ENCODE assay signal across 10 mouse cellular contexts in genomic region chr5:30111126-30111525, GRCm38 (mm10). TPM values are rescaled to one million over a fixed set of nuclear protein-coding genes. Genes with fewer than 3 reads are reported as not detected.
DNase-seq lines count a peak whose midpoint lies in the region; ATAC-seq lines count a peak whose summit lies in the region.
"Had no signal": no experiment of that assay in that cellular context is flagged by ENCODE, and none has a peak within 500 bp of the region (broad histone marks: within the 10 kb centered on the region; RNA-seq: fewer than 3 reads in every experiment).

No protein-coding gene starts in this region.

- H3K4me2 ChIP-seq in midbrain, embryonic 14.5 days (ENCODE audit: low read length): peak overlapping the region; percentile 47

- H3K4me1 ChIP-seq in midbrain, embryonic 14.5 days (ENCODE audit: control insufficient read depth, insufficient read depth, low read length): peaks cover 52% of the 10 kb centered on the region

- peaks cover 11% of the 10 kb centered on the region for H3K36me3 ChIP-seq in midbrain, embryonic 14.5 days (ENCODE audit: control insufficient read depth, insufficient read depth, low read length)

- peak; percentile 59 for ATAC-seq in common myeloid progenitor, adult 5-6 weeks (replicated peaks; ENCODE audit: low read depth, poor library complexity, severe bottlenecking)
- no peak for ATAC-seq in midbrain, embryonic 14.5 days (ENCODE audit: low FRiP score, low TSS enrichment)
- ATAC-seq in megakaryocyte-erythroid progenitor cell, adult 5-6 weeks (replicated peaks; ENCODE audit: low FRiP score, low TSS enrichment, poor library complexity, severe bottlenecking): no peak

- 3% methylated on average over 18 of the region's 18 CpGs for WGBS in midbrain, embryonic 14.5 days

- peak overlapping the region; percentile 74 for H3K27ac ChIP-seq in midbrain, embryonic 14.5 days (replicated peaks; ENCODE audit: low read depth, low read length)

- 0 out of 2 replicates have a peak overlapping the region, but pooled peaks have one; percentile 4 for H3K4me3 ChIP-seq in midbrain, embryonic 14.5 days (replicated peaks; ENCODE audit: low read depth, low read length)

- H3K9me3 ChIP-seq in midbrain, embryonic 14.5 days (ENCODE audit: control insufficient read depth, low read length): no peaks in the 10 kb centered on the region

- H3K9ac ChIP-seq in midbrain, embryonic 14.5 days (replicated peaks; ENCODE audit: low read length): peak overlapping the region; percentile 2; the same call in 1 of the 2 replicates

- peaks cover 7% of the 10 kb centered on the region; the same call in 1 of the 2 replicates for H3K27me3 ChIP-seq in midbrain, embryonic 14.5 days (ENCODE audit: control insufficient read depth, insufficient read depth, low read length)

- DNase-seq in layer of hippocampus, postnatal 14 days (ENCODE audit: low spot score in 2 of 2): peak; percentile 48 to 50
- no peak for DNase-seq in layer of hippocampus, adult 8-10 months (ENCODE audit: low spot score in 2 of 2)
- peak; percentile 29 for DNase-seq in heart, adult 8-10 months (ENCODE audit: low spot score)
- peak; percentile 50 for DNase-seq in kidney, postnatal 14 days
- DNase-seq in midbrain, embryonic 14.5 days: peak; percentile 83
- DNase-seq in ovary, postnatal 10 days (ENCODE audit: low spot score): no peak

RNA-seq across cellular contexts. Expression of gene 3110082J24Rik, which starts 5.2 kb away (rescaled TPM):
- 1 to 10 TPM; 2.9 to 5.5 TPM for total RNA-seq in layer of hippocampus, postnatal 14 days (2021)
- total RNA-seq in layer of hippocampus, adult 8-10 months (2022): 1 to 10 TPM; 2.0 to 3.2 (median 3.0) TPM
- not detected in 2 replicates for total RNA-seq in common myeloid progenitor, adult 5-6 weeks (2017)
- not detected for total RNA-seq in heart, adult 8-10 months (2022)
- 6.0 and 6.5 TPM in 2 replicates for polyA plus RNA-seq in midbrain, embryonic 14.5 days (2014; fragmentation: Nextera tagmentation; extraction: Ambion mirVana)
- not detected in 2 replicates for total RNA-seq in megakaryocyte-erythroid progenitor cell, adult 5-6 weeks (2014; fragmentation: Nextera tagmentation)
- not detected in 2 replicates for total RNA-seq in megakaryocyte-erythroid progenitor cell, adult 5-6 weeks (2017)
- polyA plus RNA-seq: gonadal fat pad, adult 2 months; testis, adult 2 months had no signal

RNA-seq across cellular contexts. Expression of gene Garem2, which starts 6.2 kb away (rescaled TPM):
- 10 to 100 TPM; 13.7 to 14.8 TPM for total RNA-seq in layer of hippocampus, postnatal 14 days (2021)
- total RNA-seq in layer of hippocampus, adult 8-10 months (2022): 10 to 100 TPM; 13.2 to 14.3 (median 13.7) TPM
- total RNA-seq in common myeloid progenitor, adult 5-6 weeks (2017): not detected in 2 replicates
- under 1 TPM in 2 of 4 experiments, not detected in 2; 0.08 to 0.19 TPM for total RNA-seq in heart, adult 8-10 months (2022)
- 14.3 and 17.2 TPM in 2 replicates for polyA plus RNA-seq in midbrain, embryonic 14.5 days (2014; fragmentation: Nextera tagmentation; extraction: Ambion mirVana)
- total RNA-seq in megakaryocyte-erythroid progenitor cell, adult 5-6 weeks (2014; fragmentation: Nextera tagmentation): not detected in 2 replicates
- 0.47 TPM in 1 of 2 replicates, not detected in the other for total RNA-seq in megakaryocyte-erythroid progenitor cell, adult 5-6 weeks (2017)

RNA-seq across cellular contexts. Expression of gene Tyms, which starts 37.7 kb away (rescaled TPM):
- 1 to 10 TPM; 7.1 to 7.9 TPM for total RNA-seq in layer of hippocampus, postnatal 14 days (2021)
- 1 to 10 TPM; 4.9 to 9.1 (median 6.2) TPM for total RNA-seq in layer of hippocampus, adult 8-10 months (2022)
- 112 and 152 TPM in 2 replicates for total RNA-seq in common myeloid progenitor, adult 5-6 weeks (2017)
- total RNA-seq in heart, adult 8-10 months (2022): 1 to 10 TPM; 2.8 to 3.8 (median 3.3) TPM
- polyA plus RNA-seq in midbrain, embryonic 14.5 days (2014; fragmentation: Nextera tagmentation; extraction: Ambion mirVana): 45.2 and 63.6 TPM in 2 replicates
- 86.1 and 88.4 TPM in 2 replicates for total RNA-seq in megakaryocyte-erythroid progenitor cell, adult 5-6 weeks (2014; fragmentation: Nextera tagmentation)
- 124 and 172 TPM in 2 replicates for total RNA-seq in megakaryocyte-erythroid progenitor cell, adult 5-6 weeks (2017)

RNA-seq across cellular contexts. Expression of gene Hadha, which starts 43.8 kb away (rescaled TPM):
- total RNA-seq in layer of hippocampus, postnatal 14 days (2021): 10 to 100 TPM; 78.4 to 95.1 TPM
- total RNA-seq in layer of hippocampus, adult 8-10 months (2022): 10 to 100 TPM; 73.3 to 81.8 (median 74.5) TPM
- total RNA-seq in common myeloid progenitor, adult 5-6 weeks (2017): 139 and 147 TPM in 2 replicates
- 1,000 to 10,000 TPM; 1,298 to 1,376 (median 1,346) TPM for total RNA-seq in heart, adult 8-10 months (2022)
- 50.4 and 61.7 TPM in 2 replicates for polyA plus RNA-seq in midbrain, embryonic 14.5 days (2014; fragmentation: Nextera tagmentation; extraction: Ambion mirVana)
- total RNA-seq in megakaryocyte-erythroid progenitor cell, adult 5-6 weeks (2014; fragmentation: Nextera tagmentation): 116 and 125 TPM in 2 replicates
- 157 TPM in 2 replicates for total RNA-seq in megakaryocyte-erythroid progenitor cell, adult 5-6 weeks (2017)

RNA-seq across cellular contexts. Expression of gene Hadhb, which starts 43.9 kb away (rescaled TPM):
- 10 to 100 TPM; 80.1 to 81.8 TPM for total RNA-seq in layer of hippocampus, postnatal 14 days (2021)
- 100 to 1,000 TPM in 2 of 4 experiments, 10 to 100 TPM in 2; 85.7 to 106 (median 100) TPM for total RNA-seq in layer of hippocampus, adult 8-10 months (2022)
- 66.7 and 76.6 TPM in 2 replicates for total RNA-seq in common myeloid progenitor, adult 5-6 weeks (2017)
- 1,000 to 10,000 TPM; 2,312 to 2,801 (median 2,464) TPM for total RNA-seq in heart, adult 8-10 months (2022)
- 46.2 and 57.0 TPM in 2 replicates for polyA plus RNA-seq in midbrain, embryonic 14.5 days (2014; fragmentation: Nextera tagmentation; extraction: Ambion mirVana)
- total RNA-seq in megakaryocyte-erythroid progenitor cell, adult 5-6 weeks (2014; fragmentation: Nextera tagmentation): 85.5 and 94.8 TPM in 2 replicates
- total RNA-seq in megakaryocyte-erythroid progenitor cell, adult 5-6 weeks (2017): 65.4 and 79.4 TPM in 2 replicates

Comparison
In these comparisons a context has a peak if more than half of its experiments do, and no peak if none do; other contexts are left out.
1. DNase-seq: peak in layer of hippocampus, postnatal 14 days (2 of 2), heart, adult 8-10 months (single experiment), kidney, postnatal 14 days (single experiment) and midbrain, embryonic 14.5 days (single experiment); none in layer of hippocampus, adult 8-10 months (0 of 2) and ovary, postnatal 10 days (single experiment).
2. RNA of gene Garem2, which starts 6.2 kb away (total RNA-seq): 13.7 to 14.8 TPM in layer of hippocampus, postnatal 14 days and 13.2 to 14.3 TPM in layer of hippocampus, adult 8-10 months; 0.47 TPM in megakaryocyte-erythroid progenitor cell, adult 5-6 weeks, 0.08 to 0.19 TPM in heart, adult 8-10 months and not detected in common myeloid progenitor, adult 5-6 weeks; every median in the first group is over 4 times any median in the second.
3. RNA of gene Tyms, which starts 37.7 kb away (total RNA-seq): 112 to 152 TPM in common myeloid progenitor, adult 5-6 weeks and 86.1 to 172 TPM in megakaryocyte-erythroid progenitor cell, adult 5-6 weeks; 7.1 to 7.9 TPM in layer of hippocampus, postnatal 14 days, 4.9 to 9.1 TPM in layer of hippocampus, adult 8-10 months and 2.8 to 3.8 TPM in heart, adult 8-10 months; every median in the first group is over 4 times any median in the second.